Mouse (Mus musculus): Measurements from ENCODE around the gene Jmjd6.

- TF ChIP-seq CTCF (IDR thresholded peaks at IDR 0.05; ENCODE audit: insufficient read depth, low read depth, low read length) (no peak), POLR2A (IDR thresholded peaks at IDR 0.05; ENCODE audit: insufficient read depth, low read depth, low read length) (no peak)
Observed at GRCm38 (mm10) chr11:116802709-116803108, 40.5 kb downstream of the Jmjd6 start.
